Mouse (Mus musculus) ES-Bruce4 (cell line): ENCODE measurements around the gene Jag2.

Source experiments
- CTCF ChIP-seq: IDR thresholded peaks from one replicate; pipeline ENCODE4 v1.8.1; 2011; ENCODE audit warnings: low read depth, low read length
- POLR2A ChIP-seq: IDR thresholded peaks from one replicate; pipeline ENCODE4 v1.8.1; 2011; ENCODE audit warnings: low read length; ENCODE audit not compliant: insufficient read depth

GRCm38 (mm10) chr12:112877607-112878020 lies 52.0 kb downstream of the Jag2 start:
- no peak for TF ChIP-seq CTCF
- TF ChIP-seq POLR2A = no peak
